Mouse (Mus musculus) neural tube, embryonic 12.5 days (tissue): ENCODE results near the gene Plekhm3. TPM values are rescaled to one million over a fixed set of nuclear protein-coding genes. Genes with fewer than 3 reads are reported as not detected.
"Not testable (repeated sequence)": the region's sequence is repeated elsewhere in the genome, so short reads cannot be mapped to it uniquely, and the experiment has no call there.

Experiments used
- ATAC-seq: fragments of 200-750 bp; cut with Nextera tagmentation; 2 replicates; pipeline ENCODE4 v1.8.0; 2017; ENCODE audit warnings: low read depth, mild to moderate bottlenecking, moderate TSS enrichment, moderate library complexity; ENCODE audit not compliant: low FRiP score
- H3K27ac ChIP-seq: fragments of 300-500 bp; sonication (generic); 2 replicates; pipeline ENCODE4 v1.5.1; 2016
- H3K27me3 ChIP-seq: fragments of 300-500 bp; sonication (generic); replicated peaks from 2 replicates; pipeline ENCODE4 v1.6.1; 2016; ENCODE audit warnings: mild to moderate bottlenecking
- H3K36me3 ChIP-seq: fragments of 300-500 bp; sonication (generic); 2 replicates; pipeline ENCODE4 v1.6.1; 2016; ENCODE audit warnings: mild to moderate bottlenecking
- H3K4me1 ChIP-seq: fragments of 300-500 bp; sonication (generic); 2 replicates; pipeline ENCODE4 v1.6.1; 2016
- H3K4me2 ChIP-seq: fragments of 300-500 bp; sonication (generic); replicated peaks from 2 replicates; pipeline ENCODE4 v1.6.1; 2016; ENCODE audit warnings: mild to moderate bottlenecking
- H3K4me3 ChIP-seq: fragments of 300-500 bp; sonication (generic); 2 replicates; pipeline ENCODE4 v1.5.1; 2016
- H3K9ac ChIP-seq: fragments of 300-500 bp; sonication (generic); 2 replicates; pipeline ENCODE4 v1.6.1; 2016; ENCODE audit warnings: mild to moderate bottlenecking
- H3K9me3 ChIP-seq: fragments of 300-500 bp; sonication (generic); 2 replicates; pipeline ENCODE4 v1.6.1; 2016; ENCODE audit warnings: mild to moderate bottlenecking
- WGBS: fragments of 180-500 bp; shearing (Covaris S2); methylation state at CpG from one replicate; pipeline ENCODE4 v1.1.7; 2016; 5-methylcytosine and 5-hydroxymethylcytosine counted together
- polyA plus RNA-seq: library from polyadenylated mRNA; unstranded; fragments of >200 nt; fragmentation: Nextera tagmentation; extraction: Ambion mirVana; gene quantifications from 2 replicates; pipeline ENCODE4 v1.2.1, GENCODE M21; 2016

The Plekhm3 gene
- 12.9 and 13.2 TPM in 2 replicates for polyA plus RNA-seq

- WGBS = under 1% methylated on average over 43 of the region's 43 CpGs
- Histone ChIP-seq H3K36me3 (no peaks in the 10 kb centered on the region), H3K4me3 (peak within 1 kb of the TSS; percentile 82), H3K4me2 (peak within 1 kb of the TSS; percentile 61), H3K9me3 (no peaks in the 10 kb centered on the region), H3K27ac (peak within 1 kb of the TSS; percentile 42; the same call in 1 of the 2 replicates), H3K27me3 (no peaks in the 10 kb centered on the region), H3K9ac (peak within 1 kb of the TSS; percentile 89), H3K4me1 (no peaks in the 10 kb centered on the region)
- ATAC-seq = peak; percentile 95
Measured at GRCm38 (mm10) chr1:64956479-64956961, at the start of gene Plekhm3. TSS of gene Plekhm3 (minus strand) at chr1:64956824.

GRCm38 (mm10) chr1:65005575-65005974, 49.0 kb upstream of the Plekhm3 start:
- Histone ChIP-seq H3K4me2 (no peak overlapping the region), H3K27ac (no peak overlapping the region), H3K4me1 (no peaks in the 10 kb centered on the region), H3K9ac (no peak overlapping the region), H3K36me3 (no peaks in the 10 kb centered on the region), H3K9me3 (no peaks in the 10 kb centered on the region), H3K4me3 (no peak overlapping the region), H3K27me3 (no peaks in the 10 kb centered on the region)
- ATAC-seq = no peak
- WGBS = 90% methylated on average over 6 of the region's 6 CpGs

- no peaks in the 10 kb centered on the region for H3K36me3 ChIP-seq
- no peaks in the 10 kb centered on the region for H3K27me3 ChIP-seq
- ATAC-seq = no peak
- no peak overlapping the region for H3K4me2 ChIP-seq
- H3K27ac ChIP-seq = no peak overlapping the region
- no peaks in the 10 kb centered on the region for H3K4me1 ChIP-seq
- no peaks in the 10 kb centered on the region for H3K9me3 ChIP-seq
- WGBS = 82% methylated on average over 4 of the region's 4 CpGs
- no peak overlapping the region for H3K9ac ChIP-seq
- H3K4me3 ChIP-seq = no peak overlapping the region
Measured at GRCm38 (mm10) chr1:65004526-65004925, 47.9 kb upstream of the Plekhm3 start.

GRCm38 (mm10) chr1:64993206-64993605, 36.6 kb upstream of the Plekhm3 start:
- no peaks in the 10 kb centered on the region for H3K27me3 ChIP-seq
- no peak overlapping the region for H3K9ac ChIP-seq
- no peaks in the 10 kb centered on the region for H3K4me1 ChIP-seq
- H3K4me2 ChIP-seq = no peak overlapping the region
- no peaks in the 10 kb centered on the region for H3K36me3 ChIP-seq
- H3K4me3 ChIP-seq = no peak overlapping the region
- WGBS = 82% methylated on average over 4 of the region's 4 CpGs
- H3K9me3 ChIP-seq = no peaks in the 10 kb centered on the region
- H3K27ac ChIP-seq = no peak overlapping the region
- ATAC-seq = no peak

- Histone ChIP-seq H3K4me1 (no peaks in the 10 kb centered on the region), H3K27ac (no peak overlapping the region), H3K9me3 (no peaks in the 10 kb centered on the region), H3K36me3 (no peaks in the 10 kb centered on the region), H3K4me2 (no peak overlapping the region), H3K4me3 (no peak overlapping the region), H3K9ac (no peak overlapping the region), H3K27me3 (no peaks in the 10 kb centered on the region)
- ATAC-seq = no peak
Measured at GRCm38 (mm10) chr1:64988176-64988575, 31.6 kb upstream of the Plekhm3 start.

GRCm38 (mm10) chr1:64986120-64986519, 29.5 kb upstream of the Plekhm3 start:
- H3K4me1 ChIP-seq = no peaks in the 10 kb centered on the region
- H3K9ac ChIP-seq = no peak overlapping the region
- no peaks in the 10 kb centered on the region for H3K36me3 ChIP-seq
- ATAC-seq = no peak
- no peak overlapping the region for H3K4me2 ChIP-seq
- 50% methylated on average over 7 of the region's 7 CpGs for WGBS
- H3K27ac ChIP-seq = no peak overlapping the region
- H3K9me3 ChIP-seq = no peaks in the 10 kb centered on the region
- H3K4me3 ChIP-seq = no peak overlapping the region
- no peaks in the 10 kb centered on the region for H3K27me3 ChIP-seq

GRCm38 (mm10) chr1:64983247-64983646, 26.6 kb upstream of the Plekhm3 start:
- Histone ChIP-seq H3K27me3 (no peaks in the 10 kb centered on the region), H3K27ac (no peak overlapping the region), H3K36me3 (no peaks in the 10 kb centered on the region), H3K4me2 (no peak overlapping the region), H3K4me3 (no peak overlapping the region), H3K4me1 (peaks cover 2% of the 10 kb centered on the region), H3K9me3 (no peaks in the 10 kb centered on the region), H3K9ac (no peak overlapping the region)
- WGBS = 84% methylated on average over 3 of the region's 3 CpGs
- ATAC-seq = no peak

- Histone ChIP-seq H3K4me1 (peaks cover 19% of the 10 kb centered on the region), H3K9ac (no peak overlapping the region), H3K9me3 (no peaks in the 10 kb centered on the region), H3K4me2 (no peak overlapping the region), H3K4me3 (no peak overlapping the region), H3K27ac (no peak overlapping the region), H3K27me3 (no peaks in the 10 kb centered on the region), H3K36me3 (no peaks in the 10 kb centered on the region)
- ATAC-seq = peak; percentile 85
- WGBS = 59% methylated on average over 7 of the region's 7 CpGs
Measured at GRCm38 (mm10) chr1:64978321-64978799, 21.7 kb upstream of the Plekhm3 start.

GRCm38 (mm10) chr1:64975346-64975745, 18.7 kb upstream of the Plekhm3 start:
- H3K4me2 ChIP-seq = peak overlapping the region; percentile 29
- H3K9me3 ChIP-seq = no peaks in the 10 kb centered on the region
- no peak overlapping the region for H3K27ac ChIP-seq
- no peak overlapping the region for H3K4me3 ChIP-seq
- H3K9ac ChIP-seq = no peak overlapping the region
- no peaks in the 10 kb centered on the region for H3K36me3 ChIP-seq
- H3K27me3 ChIP-seq = no peaks in the 10 kb centered on the region
- 8% methylated on average over 7 of the region's 7 CpGs for WGBS
- peak; percentile 48 for ATAC-seq
- peaks cover 19% of the 10 kb centered on the region for H3K4me1 ChIP-seq

- no peak for ATAC-seq
- WGBS = 70% methylated on average over 5 of the region's 5 CpGs
- Histone ChIP-seq H3K4me1 (peaks cover 7% of the 10 kb centered on the region), H3K27me3 (no peaks in the 10 kb centered on the region), H3K9ac (no peak overlapping the region), H3K36me3 (no peaks in the 10 kb centered on the region), H3K27ac (no peak overlapping the region), H3K4me2 (no peak overlapping the region), H3K9me3 (no peaks in the 10 kb centered on the region), H3K4me3 (no peak overlapping the region)
Measured at GRCm38 (mm10) chr1:64970685-64971084, 14.1 kb upstream of the Plekhm3 start.

- Histone ChIP-seq H3K4me2 (peak overlapping the region; percentile 61), H3K4me1 (no peaks in the 10 kb centered on the region), H3K27me3 (no peaks in the 10 kb centered on the region), H3K36me3 (no peaks in the 10 kb centered on the region), H3K9ac (peak overlapping the region; percentile 89), H3K4me3 (peak overlapping the region; percentile 82), H3K9me3 (no peaks in the 10 kb centered on the region), H3K27ac (peak overlapping the region; percentile 42; the same call in 1 of the 2 replicates)
- no peak for ATAC-seq
- 62% methylated on average over 8 of the region's 8 CpGs for WGBS
Measured at GRCm38 (mm10) chr1:64957021-64957489, 431 bp upstream of the Plekhm3 start.

GRCm38 (mm10) chr1:64954786-64955185, 1.8 kb downstream of the Plekhm3 start:
- WGBS = 89% methylated on average over 7 of the region's 7 CpGs
- H3K9me3 ChIP-seq, H3K9ac ChIP-seq, ATAC-seq, H3K4me1 ChIP-seq, H3K4me3 ChIP-seq, H3K36me3 ChIP-seq, H3K27ac ChIP-seq, H3K4me2 ChIP-seq, H3K27me3 ChIP-seq: not testable (repeated sequence)

- no peak overlapping the region for H3K4me2 ChIP-seq
- H3K27ac ChIP-seq = no peak overlapping the region
- WGBS = 95% methylated on average over 3 of the region's 3 CpGs
- H3K4me3 ChIP-seq = no peak overlapping the region
- H3K4me1 ChIP-seq = no peaks in the 10 kb centered on the region
- H3K9ac ChIP-seq = no peak overlapping the region
- no peaks in the 10 kb centered on the region for H3K27me3 ChIP-seq
- no peaks in the 10 kb centered on the region for H3K9me3 ChIP-seq
- H3K36me3 ChIP-seq = no peaks in the 10 kb centered on the region
- no peak for ATAC-seq
Measured at GRCm38 (mm10) chr1:64950271-64950670, 6.4 kb downstream of the Plekhm3 start.
